Mouse (Mus musculus) lung, embryonic 15.5 days (tissue): Measurements from ENCODE around the gene Fsd2. TPM values are rescaled to one million over a fixed set of nuclear protein-coding genes. Genes with fewer than 3 reads are reported as not detected.

Experiments used
- ATAC-seq: fragments of 200-750 bp; cut with Nextera tagmentation; 2 replicates; pipeline ENCODE4 v1.8.0; 2017; ENCODE audit warnings: moderate number of reproducible peaks, borderline replicate concordance; ENCODE audit not compliant: low FRiP score, low TSS enrichment; ENCODE audit errors: extremely low read depth
- H3K27ac ChIP-seq: fragments of 300-500 bp; sonication (generic); 2 replicates; pipeline ENCODE4 v1.5.1; 2015; ENCODE audit warnings: moderate library complexity, mild to moderate bottlenecking, inconsistent platforms
- H3K27me3 ChIP-seq: fragments of 300-500 bp; sonication (generic); 2 replicates; pipeline ENCODE4 v1.6.1; 2015; ENCODE audit warnings: inconsistent platforms
- H3K36me3 ChIP-seq: fragments of 300-500 bp; sonication (generic); 2 replicates; pipeline ENCODE4 v1.6.1; 2015; ENCODE audit warnings: inconsistent platforms
- H3K4me1 ChIP-seq: fragments of 300-500 bp; sonication (generic); 2 replicates; pipeline ENCODE4 v1.6.1; 2015; ENCODE audit warnings: inconsistent platforms
- H3K4me2 ChIP-seq: fragments of 300-500 bp; sonication (generic); 2 replicates; pipeline ENCODE4 v1.6.1; 2015; ENCODE audit warnings: inconsistent platforms, mild to moderate bottlenecking, moderate library complexity
- H3K4me3 ChIP-seq: fragments of 300-500 bp; sonication (generic); 2 replicates; pipeline ENCODE4 v1.5.1; 2015; ENCODE audit warnings: mild to moderate bottlenecking, inconsistent platforms
- H3K9ac ChIP-seq: fragments of 300-500 bp; sonication (generic); 2 replicates; pipeline ENCODE4 v1.6.1; 2015; ENCODE audit warnings: inconsistent platforms
- H3K9me3 ChIP-seq: fragments of 300-500 bp; sonication (generic); 2 replicates; pipeline ENCODE4 v1.6.1; 2016; ENCODE audit warnings: inconsistent platforms
- WGBS: fragments of 180-500 bp; shearing (Covaris S2); methylation state at CpG from one replicate; pipeline ENCODE4 v1.1.7; 2015; 5-methylcytosine and 5-hydroxymethylcytosine counted together
- microRNA counts: library from miRNA; unstranded; fragments of <30 nt; microRNA quantifications from one replicate; lab custom pipeline; 2016
- polyA plus RNA-seq: library from polyadenylated mRNA; unstranded; fragments of >200 nt; fragmentation: Nextera tagmentation; extraction: Ambion mirVana; gene quantifications from 2 replicates; pipeline ENCODE4 v1.2.1, GENCODE M21; 2015

Gene Fsd2
- polyA plus RNA-seq, 1 experiment from 2014 or later, result 1.8 TPM

DNA sequence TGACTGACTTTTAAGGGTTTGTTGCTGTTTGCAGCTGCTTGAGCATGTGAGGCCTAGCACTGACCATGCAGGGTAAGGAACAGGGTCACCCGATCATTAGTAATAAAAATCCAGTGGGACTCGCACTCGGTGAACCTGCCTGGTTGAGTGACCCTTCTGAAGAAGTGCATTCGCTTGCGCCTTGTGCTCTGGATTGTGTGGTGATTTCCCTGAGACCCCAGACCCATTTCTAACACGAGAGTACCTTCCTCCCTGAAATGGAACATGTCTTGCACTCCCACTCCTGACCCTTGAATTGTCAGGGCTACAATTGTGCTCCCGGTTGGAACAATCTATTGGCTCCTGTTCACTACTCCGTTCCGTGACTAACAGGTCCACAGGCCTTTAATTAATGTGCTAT is 74.1 kb downstream of the Fsd2 start:
- H3K4me3 ChIP-seq, result peak overlapping the region; percentile 41; the same call in 1 of the 2 replicates
- peaks cover 33% of the 10 kb centered on the region for H3K27me3 ChIP-seq
- 0 out of 2 replicates have a peak, but pooled peaks cover 6% of the 10 kb centered on the region for H3K4me1 ChIP-seq
- no peaks in the 10 kb centered on the region for H3K9me3 ChIP-seq
- WGBS, result 55% methylated on average over 9 of the region's 9 CpGs
- H3K36me3 ChIP-seq, result no peaks in the 10 kb centered on the region
- H3K9ac ChIP-seq, result no peak overlapping the region
- ATAC-seq, result no peak
- peak overlapping the region; percentile 78; the same call in 1 of the 2 replicates for H3K4me2 ChIP-seq
- H3K27ac ChIP-seq, result no peak overlapping the region

DNA sequence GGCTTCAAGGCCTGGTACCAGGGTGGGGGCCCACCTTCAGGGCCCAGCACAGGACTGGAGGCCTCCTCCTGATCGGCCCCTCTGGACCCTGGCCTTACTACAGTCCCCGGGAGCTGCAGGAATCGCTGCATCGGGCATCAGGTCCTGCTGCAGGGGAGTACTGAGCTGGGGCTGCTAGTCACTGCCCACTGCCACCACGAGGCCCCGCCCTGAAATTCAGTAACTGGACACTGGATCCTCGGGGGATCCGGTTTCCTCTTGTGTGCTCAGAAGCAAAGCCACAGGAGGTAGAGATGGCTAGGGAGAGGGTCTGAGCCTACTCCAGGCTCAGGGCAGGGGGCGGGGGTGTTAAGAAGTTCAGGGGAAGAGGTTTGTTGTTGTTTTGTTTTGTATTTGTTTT is 77.1 kb downstream of the Fsd2 start:
- Histone ChIP-seq H3K4me3 (no peak overlapping the region), H3K9me3 (no peaks in the 10 kb centered on the region), H3K36me3 (no peaks in the 10 kb centered on the region), H3K9ac (no peak overlapping the region), H3K4me2 (no peak overlapping the region), H3K27me3 (peaks cover 19% of the 10 kb centered on the region), H3K27ac (no peak overlapping the region), H3K4me1 (0 out of 2 replicates have a peak, but pooled peaks cover 6% of the 10 kb centered on the region)
- no peak for ATAC-seq
- 5% methylated on average over 9 of the region's 9 CpGs for WGBS

MicroRNAs encoded within 50 kb of the gene (microRNA counts, 519-probe panel; counts per million panel counts)
- microRNA mmu-miR-1839-3p (lab: Ali Mortazavi, UCI) (1,626 counts per million, percentile 9 among the panel's probes with 10 or more counts), microRNA mmu-miR-1839-5p (lab: Ali Mortazavi, UCI) (2,176 counts per million, percentile 26 among the panel's probes with 10 or more counts)

Other genes starting within 250 kb of the Fsd2 start
- gene Rps17, start 221.7 kb downstream of the Fsd2 start, polyA plus RNA-seq, result 1,194 and 1,258 TPM in 2 replicates
- gene Cpeb1, start 111.5 kb downstream of the Fsd2 start, polyA plus RNA-seq, result 0.78 and 1.2 TPM in 2 replicates
- 0.55 and 0.98 TPM in 2 replicates for gene Ap3b2, start 73.0 kb downstream of the Fsd2 start, polyA plus RNA-seq
- gene BC048679, start 68.7 kb downstream of the Fsd2 start, polyA plus RNA-seq, result not detected in 2 replicates
- 4.9 and 5.6 TPM in 2 replicates for gene Whamm, start 4.3 kb upstream of the Fsd2 start, polyA plus RNA-seq
- gene Homer2, start 140.6 kb upstream of the Fsd2 start, polyA plus RNA-seq, result 41.1 and 45.3 TPM in 2 replicates
- gene Ramac, start 196.0 kb upstream of the Fsd2 start, polyA plus RNA-seq, result 134 and 139 TPM in 2 replicates
- gene 3110040N11Rik, start 222.5 kb upstream of the Fsd2 start, polyA plus RNA-seq, result 50.2 and 52.7 TPM in 2 replicates